ENCODE assay signal across 1 mouse cellular context in genomic region chr11:64078956-64079726, GRCm38 (mm10).
TF ChIP-seq lines count a peak whose summit lies in the region.

Cox10 (minus strand) TSS chr11:64079468.

TF ChIP-seq in CH12.LX, 34 proteins besides CTCF, POLR2A, EP300 and RAD21 (continued from another document):
- TF ChIP-seq ZC3H11A (IDR thresholded peaks at IDR 0.05; ENCODE audit: low read depth, low read length) (no peak), MYC (IDR thresholded peaks at IDR 0.05; ENCODE audit: low read depth, low read length) (peak; percentile 75), POLR2AphosphoS2 (IDR thresholded peaks at IDR 0.05; ENCODE audit: low read depth, low read length) (peak; percentile 89), PAX5 (IDR thresholded peaks at IDR 0.05; ENCODE audit: low read length) (no peak), SMC3 (IDR thresholded peaks at IDR 0.05; ENCODE audit: low read depth, low read length) (0 out of 2 replicates have a peak, but pooled peaks have one; percentile 10), MAX (IDR thresholded peaks at IDR 0.05; ENCODE audit: low read length) (peak; percentile 78), USF2 (conservative IDR thresholded peaks at IDR 0.05; ENCODE audit: low read depth, low read length) (no peak), CHD2 (IDR thresholded peaks at IDR 0.05; ENCODE audit: low read length) (0 out of 2 replicates have a peak, but pooled peaks have one; percentile 9), MEF2A (IDR thresholded peaks at IDR 0.05; ENCODE audit: borderline replicate concordance, low read depth, low read length) (peak; percentile 42; the same call in 1 of the 2 replicates), KAT2A (IDR thresholded peaks at IDR 0.05; ENCODE audit: insufficient replicate concordance, low read length) (peak; percentile 72; the same call in 1 of the 2 replicates), MXI1 (IDR thresholded peaks at IDR 0.05; ENCODE audit: low read depth, low read length) (peak; percentile 97), USF1 (IDR thresholded peaks at IDR 0.05; ENCODE audit: low read depth, low read length) (no peak), JUN (IDR thresholded peaks at IDR 0.05; ENCODE audit: insufficient read depth, low read depth, low read length) (no peak), ZNF384 (IDR thresholded peaks at IDR 0.05; ENCODE audit: low read depth, low read length) (no peak), TCF12 (IDR thresholded peaks at IDR 0.05; ENCODE audit: low read depth, low read length) (peak; percentile 99), RCOR1 (conservative IDR thresholded peaks at IDR 0.05; ENCODE audit: low read depth, low read length) (0 out of 2 replicates have a peak, but pooled peaks have one; percentile 29), CHD1 (IDR thresholded peaks at IDR 0.05; ENCODE audit: low read depth, low read length) (peak; percentile 83; the same call in 1 of the 2 replicates), MAFK (IDR thresholded peaks at IDR 0.05; ENCODE audit: insufficient replicate concordance, low read length) (no peak), BHLHE40 (IDR thresholded peaks at IDR 0.05; ENCODE audit: low read depth, low read length) (no peak; the same call in 1 of the 2 replicates), UBTF (IDR thresholded peaks at IDR 0.05; ENCODE audit: low read depth, low read length) (peak; percentile 77; the same call in 1 of the 2 replicates), HCFC1 (IDR thresholded peaks at IDR 0.05; ENCODE audit: low read depth, low read length) (peak; percentile 88)
